Mouse (Mus musculus) liver, embryonic 14.5 days (tissue): ENCODE results near the gene St6galnac4.

Experiments
- CTCF ChIP-seq: IDR thresholded peaks from 2 replicates; pipeline ENCODE4 v1.5.1; 2016; ENCODE audit warnings: antibody characterized with exemption, low read depth, control low read depth
- EP300 ChIP-seq: IDR thresholded peaks from 2 replicates; pipeline ENCODE4 v1.6.1; 2016; ENCODE audit warnings: antibody characterized with exemption, low read depth

DNA sequence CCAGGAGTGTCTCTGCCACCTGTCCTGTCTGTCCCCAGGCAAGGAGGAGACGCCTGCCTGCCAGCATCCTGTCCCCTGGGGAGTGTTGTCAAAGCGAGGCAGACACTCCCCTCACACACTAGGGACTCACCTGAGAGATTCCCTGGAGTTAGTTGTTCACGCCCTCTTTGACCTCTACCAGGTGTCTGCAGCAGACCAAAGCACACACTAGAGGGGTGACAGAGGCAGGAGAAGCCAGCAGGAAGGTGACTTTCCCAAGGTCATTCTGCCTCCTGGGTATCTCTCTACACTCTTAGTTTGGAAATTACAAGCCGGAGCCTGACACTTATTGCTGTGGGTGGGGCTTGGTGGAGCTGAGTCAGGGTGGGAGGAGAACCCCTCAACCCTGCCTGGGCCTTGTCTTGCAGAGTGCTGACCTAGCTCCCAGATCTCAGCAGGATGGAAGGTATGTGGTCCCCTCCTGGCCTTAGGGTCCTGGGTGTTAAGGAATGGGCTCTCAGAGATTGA lies 41.2 kb downstream of the St6galnac4 start:
- TF ChIP-seq CTCF (no peak), EP300 (no peak)
